Mouse (Mus musculus) forebrain, embryonic 14.5 days (tissue): ENCODE results near the gene Cxcr6. TPM values are rescaled to one million over a fixed set of nuclear protein-coding genes. Genes with fewer than 3 reads are reported as not detected.
A peak's percentile ranks its signal among the peaks of the same experiment; 100 is the strongest.

Source experiments
- ATAC-seq: fragments of 200-750 bp; cut with Nextera tagmentation; 2 replicates; pipeline ENCODE4 v1.8.0; 2017; ENCODE audit warnings: mild to moderate bottlenecking, moderate library complexity
- DNase-seq: peaks from one replicate; pipeline ENCODE4 v3.0.0-alpha.2; 2015; ENCODE audit warnings: low spot score
- H3K27ac ChIP-seq: fragments of 300-500 bp; sonication (generic); 2 replicates; pipeline ENCODE4 v1.5.1; 2014; ENCODE audit warnings: low read depth, mild to moderate bottlenecking, control low read depth, low read length, moderate library complexity
- H3K27me3 ChIP-seq: fragments of 300-500 bp; sonication (generic); replicated peaks from 2 replicates; pipeline ENCODE4 v1.6.1; 2014; ENCODE audit warnings: low read length, control low read depth, mixed read lengths; ENCODE audit not compliant: control insufficient read depth, insufficient read depth
- H3K36me3 ChIP-seq: fragments of 300-500 bp; sonication (generic); 2 replicates; pipeline ENCODE4 v1.6.1; 2014; ENCODE audit warnings: low read length, control low read depth; ENCODE audit not compliant: control insufficient read depth, insufficient read depth
- H3K4me1 ChIP-seq: fragments of 300-500 bp; sonication (generic); 2 replicates; pipeline ENCODE4 v1.6.1; 2014; ENCODE audit warnings: antibody characterized with exemption, low read length, control low read depth; ENCODE audit not compliant: control insufficient read depth, insufficient read depth
- H3K4me2 ChIP-seq: fragments of 300-500 bp; sonication (generic); 2 replicates; pipeline ENCODE4 v1.6.1; 2014; ENCODE audit warnings: mild to moderate bottlenecking, control low read depth, low read length
- H3K4me3 ChIP-seq: fragments of 300-500 bp; sonication (generic); 2 replicates; pipeline ENCODE4 v1.5.1; 2014; ENCODE audit warnings: low read depth, low read length, control low read depth
- H3K9ac ChIP-seq: fragments of 300-500 bp; sonication (generic); 2 replicates; pipeline ENCODE4 v1.6.1; 2014; ENCODE audit warnings: mild to moderate bottlenecking, low read length, control low read depth, moderate library complexity
- H3K9me3 ChIP-seq: fragments of 300-500 bp; sonication (generic); replicated peaks from 2 replicates; pipeline ENCODE4 v1.6.1; 2016; ENCODE audit warnings: low read length, control low read depth, mixed read lengths; ENCODE audit not compliant: control insufficient read depth
- WGBS: fragments of 180-500 bp; shearing (Covaris S2); extraction: QIAGEN DNeasy Blood & Tissue Kit; methylation state at CpG from one replicate; pipeline ENCODE4 v1.1.7; 2014; 5-methylcytosine and 5-hydroxymethylcytosine counted together
- polyA plus RNA-seq: library from polyadenylated mRNA; unstranded; fragments of >200 nt; fragmentation: Nextera tagmentation; extraction: Ambion mirVana; gene quantifications from 2 replicates; pipeline ENCODE4 v1.2.1, GENCODE M21; 2014

Gene Cxcr6
- polyA plus RNA-seq, 1 experiment from 2014 or later = 0.09 TPM

- DNase-seq (peak; percentile 100), ATAC-seq (peak; percentile 97)
- WGBS = under 1% methylated on average over 47 of the region's 47 CpGs
- Histone ChIP-seq H3K9ac (peak within 1 kb of the TSS; percentile 74), H3K27me3 (no peaks in the 10 kb centered on the region), H3K4me2 (peak within 1 kb of the TSS; percentile 83), H3K4me3 (peak within 1 kb of the TSS; percentile 62), H3K27ac (peak within 1 kb of the TSS; percentile 80), H3K4me1 (peaks cover 11% of the 10 kb centered on the region), H3K36me3 (no peaks in the 10 kb centered on the region), H3K9me3 (no peaks in the 10 kb centered on the region)
Measured at GRCm38 (mm10) chr9:123851713-123852448, 45.6 kb downstream of the Cxcr6 start, which contains the start of gene Fyco1. Gene Fyco1 (minus strand): TSS chr9:123851899.

- DNase-seq = no peak
- H3K27me3 ChIP-seq = no peaks in the 10 kb centered on the region
- H3K9me3 ChIP-seq = no peaks in the 10 kb centered on the region
- no peaks in the 10 kb centered on the region for H3K36me3 ChIP-seq
- peak overlapping the region; percentile 45; the same call in 1 of the 2 replicates for H3K9ac ChIP-seq
- 64% methylated on average over 5 of the region's 5 CpGs for WGBS
- 0 out of 2 replicates have a peak overlapping the region, but pooled peaks have one; percentile 55 for H3K27ac ChIP-seq
- ATAC-seq = peak; percentile 15
- H3K4me1 ChIP-seq = peaks cover 11% of the 10 kb centered on the region
- peak overlapping the region; percentile 57 for H3K4me2 ChIP-seq
- H3K4me3 ChIP-seq = peak overlapping the region; percentile 25
Measured at GRCm38 (mm10) chr9:123852449-123853390, 46.4 kb downstream of the Cxcr6 start.

- no peak overlapping the region for H3K9ac ChIP-seq
- H3K4me1 ChIP-seq = no peaks in the 10 kb centered on the region
- 85% methylated on average over 2 of the region's 2 CpGs for WGBS
- no peak for DNase-seq
- H3K4me3 ChIP-seq = no peak overlapping the region
- no peak overlapping the region for H3K4me2 ChIP-seq
- no peak overlapping the region for H3K27ac ChIP-seq
- no peaks in the 10 kb centered on the region for H3K27me3 ChIP-seq
- H3K36me3 ChIP-seq = no peaks in the 10 kb centered on the region
- ATAC-seq = no peak
- no peaks in the 10 kb centered on the region for H3K9me3 ChIP-seq
Measured at GRCm38 (mm10) chr9:123856836-123857235, 50.6 kb downstream of the Cxcr6 start.

Other genes with a start within 250 kb of the Cxcr6 start
- gene Slc6a20b, start 173.9 kb upstream of the Cxcr6 start, polyA plus RNA-seq = 0.09 and 0.10 TPM in 2 replicates
- gene Ccr9, start 128.0 kb upstream of the Cxcr6 start, polyA plus RNA-seq = 0.08 and 0.33 TPM in 2 replicates
- gene Slc6a20a, start 127.6 kb upstream of the Cxcr6 start, polyA plus RNA-seq = 5.0 and 9.3 TPM in 2 replicates
- gene Lztfl1, start 88.8 kb upstream of the Cxcr6 start, polyA plus RNA-seq = 62.5 and 63.6 TPM in 2 replicates
- 5.2 and 6.9 TPM in 2 replicates for gene Fyco1, start 45.4 kb downstream of the Cxcr6 start, polyA plus RNA-seq
- gene Xcr1, start 55.6 kb downstream of the Cxcr6 start, polyA plus RNA-seq = 0.06 and 0.09 TPM in 2 replicates
- gene Ccr1, start 162.2 kb downstream of the Cxcr6 start, polyA plus RNA-seq = 1.0 and 1.1 TPM in 2 replicates
- not detected in 2 replicates for gene Ccr1l1, start 171.9 kb downstream of the Cxcr6 start, polyA plus RNA-seq
- not detected in 2 replicates for gene Ccr3, start 215.5 kb downstream of the Cxcr6 start, polyA plus RNA-seq